8 mouse cellular contexts compared by ENCODE assay signal in the genomic region with DNA sequence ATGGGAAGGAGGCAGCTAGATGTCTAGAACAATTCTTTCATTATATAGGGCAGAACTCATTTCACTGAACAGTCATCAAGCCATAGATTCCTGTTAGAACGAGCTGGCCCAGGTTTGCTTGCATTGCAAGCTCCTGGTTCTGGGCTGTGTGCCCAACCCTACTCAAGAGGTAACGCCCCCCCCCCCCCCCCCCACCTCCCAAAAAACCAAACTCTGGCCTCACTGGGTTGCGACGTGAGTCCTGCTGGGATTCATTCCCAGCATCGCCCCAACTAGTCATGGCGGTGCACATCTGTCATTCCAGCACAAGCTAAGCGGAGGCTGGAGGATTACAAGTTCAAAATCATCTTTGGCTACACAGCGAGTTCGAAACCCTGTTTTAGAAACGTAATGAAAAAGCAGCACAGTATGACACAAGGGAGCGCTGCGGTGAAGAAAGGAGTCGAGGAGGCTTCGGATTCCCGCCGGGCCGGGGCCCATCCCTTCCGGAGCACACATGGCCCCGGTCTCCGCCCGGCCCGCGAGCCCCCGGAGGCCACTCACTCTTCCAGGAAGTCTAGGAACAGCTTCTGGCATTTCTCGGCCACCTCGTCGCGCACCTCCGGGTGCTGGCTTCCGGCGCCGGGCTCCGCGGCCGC. TPM values are rescaled to one million over a fixed set of nuclear protein-coding genes. Genes with fewer than 3 reads are reported as not detected.
A peak's percentile ranks its signal among the peaks of the same experiment; 100 is the strongest.
DNase-seq lines count a peak whose midpoint lies in the region; ATAC-seq and TF ChIP-seq lines count a peak whose summit lies in the region.

No protein-coding gene starts in this region.

- WGBS in kidney, postnatal 0 days: under 1% methylated on average over 35 of the region's 35 CpGs
- under 1% methylated on average over 35 of the region's 35 CpGs for WGBS in embryonic facial prominence, embryonic 12.5 days
- whole genome bisulfite sequencing in midbrain, embryonic 10.5 days: under 1% methylated on average over 35 of the region's 35 CpGs

- H3K27ac ChIP-seq in kidney, postnatal 0 days: peak overlapping the region; percentile 61
- H3K27ac ChIP-seq in embryonic facial prominence, embryonic 12.5 days: peak overlapping the region; percentile 94
- H3K27ac ChIP-seq in midbrain, embryonic 10.5 days (replicated peaks): peak overlapping the region; percentile 92

- H3K4me2 ChIP-seq in kidney, postnatal 0 days (ENCODE audit: low read length): peak overlapping the region; percentile 70
- peak overlapping the region; percentile 67 for H3K4me2 ChIP-seq in embryonic facial prominence, embryonic 12.5 days (replicated peaks)

- TF ChIP-seq CTCF in kidney, postnatal 0 days (IDR thresholded peaks at IDR 0.05; ENCODE audit: low read depth): no peak; the same call in 1 of the 2 replicates

- H3K4me1 ChIP-seq in kidney, postnatal 0 days (replicated peaks; ENCODE audit: insufficient read depth, low read length): peaks cover 9% of the 10 kb centered on the region; the same call in 1 of the 2 replicates
- H3K4me1 ChIP-seq in embryonic facial prominence, embryonic 12.5 days: peaks cover 20% of the 10 kb centered on the region
- peaks cover 34% of the 10 kb centered on the region for H3K4me1 ChIP-seq in midbrain, embryonic 10.5 days

- DNase-seq in kidney, postnatal 0 days (ENCODE audit: low spot score): peak; percentile 45
- DNase-seq in kidney, adult 8-10 months: no peak
- peak; percentile 42 for DNase-seq in MEL-GATA-1-ER (ENCODE audit: extremely low read depth, low read depth)
- DNase-seq in kidney, postnatal 14 days: peak; percentile 51
- no peak for DNase-seq in midbrain, embryonic 10.5 days (ENCODE audit: low spot score)
- no peak for DNase-seq in natural killer cell, adult 2 months (ENCODE audit: low spot score in 2 of 2)
- DNase-seq in frontal cortex, postnatal 14 days (ENCODE audit: low spot score in 2 of 2): no peak

- peak; percentile 77 for ATAC-seq in kidney, postnatal 0 days (replicated peaks; ENCODE audit: low FRiP score, low read depth)
- peak; percentile 79 for ATAC-seq in embryonic facial prominence, embryonic 12.5 days (ENCODE audit: insufficient number of reproducible peaks, insufficient read depth, low FRiP score, low TSS enrichment)

- peaks cover 11% of the 10 kb centered on the region for H3K36me3 ChIP-seq in kidney, postnatal 0 days (ENCODE audit: insufficient read depth, low read length)
- H3K36me3 ChIP-seq in embryonic facial prominence, embryonic 12.5 days: peaks cover 29% of the 10 kb centered on the region
- H3K36me3 ChIP-seq in midbrain, embryonic 10.5 days: peaks cover 65% of the 10 kb centered on the region

- H3K9me3 ChIP-seq in kidney, postnatal 0 days (replicated peaks; ENCODE audit: low read length): no peaks in the 10 kb centered on the region
- H3K9me3 ChIP-seq in embryonic facial prominence, embryonic 12.5 days: no peaks in the 10 kb centered on the region
- H3K9me3 ChIP-seq in midbrain, embryonic 10.5 days (replicated peaks): no peaks in the 10 kb centered on the region

- peak overlapping the region; percentile 51 for H3K4me3 ChIP-seq in kidney, postnatal 0 days (replicated peaks; ENCODE audit: low read depth, low read length)
- peak overlapping the region; percentile 66 for H3K4me3 ChIP-seq in embryonic facial prominence, embryonic 12.5 days
- peak overlapping the region; percentile 82 for H3K4me3 ChIP-seq in midbrain, embryonic 10.5 days

- no peaks in the 10 kb centered on the region for H3K27me3 ChIP-seq in kidney, postnatal 0 days (ENCODE audit: insufficient read depth, low read length)
- no peaks in the 10 kb centered on the region for H3K27me3 ChIP-seq in embryonic facial prominence, embryonic 12.5 days
- H3K27me3 ChIP-seq in midbrain, embryonic 10.5 days (ENCODE audit: low read depth, poor library complexity, severe bottlenecking): no peaks in the 10 kb centered on the region

- H3K9ac ChIP-seq in kidney, postnatal 0 days (ENCODE audit: low read depth, low read length): peak overlapping the region; percentile 65
- peak overlapping the region; percentile 68 for H3K9ac ChIP-seq in embryonic facial prominence, embryonic 12.5 days

RNA-seq across cellular contexts. Expression of a gene that starts 0.4 kb away (rescaled TPM):
- 126 and 149 TPM in 2 replicates for polyA plus RNA-seq in kidney, postnatal 0 days (2015; fragmentation: Nextera tagmentation; extraction: Ambion mirVana)
- polyA plus RNA-seq in embryonic facial prominence, embryonic 12.5 days (2016; fragmentation: Nextera tagmentation; extraction: Ambion mirVana): 265 and 275 TPM in 2 replicates
- 330 and 373 TPM in 2 replicates for polyA plus RNA-seq in midbrain, embryonic 10.5 days (2016; fragmentation: Nextera tagmentation; extraction: Ambion mirVana)

RNA-seq across cellular contexts. Expression of a gene that starts 30.9 kb away (rescaled TPM):
- polyA plus RNA-seq in kidney, postnatal 0 days (2015; fragmentation: Nextera tagmentation; extraction: Ambion mirVana): 0.11 and 0.13 TPM in 2 replicates
- polyA plus RNA-seq in embryonic facial prominence, embryonic 12.5 days (2016; fragmentation: Nextera tagmentation; extraction: Ambion mirVana): 0.10 and 0.14 TPM in 2 replicates
- polyA plus RNA-seq in midbrain, embryonic 10.5 days (2016; fragmentation: Nextera tagmentation; extraction: Ambion mirVana): 0.19 and 0.21 TPM in 2 replicates

RNA-seq across cellular contexts. Expression of a gene that starts 58.1 kb away (rescaled TPM):
- polyA plus RNA-seq in kidney, postnatal 0 days (2015; fragmentation: Nextera tagmentation; extraction: Ambion mirVana): 142 and 143 TPM in 2 replicates
- 148 and 164 TPM in 2 replicates for polyA plus RNA-seq in embryonic facial prominence, embryonic 12.5 days (2016; fragmentation: Nextera tagmentation; extraction: Ambion mirVana)
- 190 and 216 TPM in 2 replicates for polyA plus RNA-seq in midbrain, embryonic 10.5 days (2016; fragmentation: Nextera tagmentation; extraction: Ambion mirVana)

Comparison
In these comparisons a context has a peak if more than half of its experiments do, and no peak if none do; other contexts are left out.
1. DNase-seq: peak in kidney, postnatal 0 days (single experiment), MEL-GATA-1-ER (single experiment) and kidney, postnatal 14 days (single experiment); none in kidney, adult 8-10 months (0 of 2), midbrain, embryonic 10.5 days (single experiment), natural killer cell, adult 2 months (0 of 2) and frontal cortex, postnatal 14 days (0 of 2).
2. Peak in every context shown above with its lines, with median percentiles within 50 percentile points of each other: H3K27ac ChIP-seq and H3K4me3 ChIP-seq.